Mouse (Mus musculus) neural tube, embryonic 14.5 days (tissue): ENCODE results near the gene Herpud1. TPM values are rescaled to one million over a fixed set of nuclear protein-coding genes. Genes with fewer than 3 reads are reported as not detected.

ENCODE experiments used
- ATAC-seq: fragments of 200-750 bp; cut with Nextera tagmentation; 2 replicates; pipeline ENCODE4 v1.8.0; 2017; ENCODE audit warnings: low read depth, mild to moderate bottlenecking, moderate TSS enrichment, moderate library complexity
- H3K27ac ChIP-seq: fragments of 300-500 bp; sonication (generic); 2 replicates; pipeline ENCODE4 v1.5.1; 2014; ENCODE audit warnings: low read depth, mild to moderate bottlenecking, control low read depth, low read length, moderate library complexity, mixed read lengths
- H3K27me3 ChIP-seq: fragments of 300-500 bp; sonication (generic); 2 replicates; pipeline ENCODE4 v1.6.1; 2014; ENCODE audit warnings: low read length; ENCODE audit not compliant: control insufficient read depth, insufficient read depth
- H3K36me3 ChIP-seq: fragments of 300-500 bp; sonication (generic); 2 replicates; pipeline ENCODE4 v1.6.1; 2014; ENCODE audit warnings: low read length, mixed read lengths; ENCODE audit not compliant: control insufficient read depth, insufficient read depth
- H3K4me1 ChIP-seq: fragments of 300-500 bp; sonication (generic); 2 replicates; pipeline ENCODE4 v1.6.1; 2014; ENCODE audit warnings: low read length; ENCODE audit not compliant: control insufficient read depth, insufficient read depth
- H3K4me2 ChIP-seq: fragments of 300-500 bp; sonication (generic); 2 replicates; pipeline ENCODE4 v1.6.1; 2014; ENCODE audit warnings: mild to moderate bottlenecking, low read depth, low read length, control low read depth
- H3K4me3 ChIP-seq: fragments of 300-500 bp; sonication (generic); 2 replicates; pipeline ENCODE4 v1.5.1; 2014; ENCODE audit warnings: low read depth, low read length, control low read depth, mixed read lengths
- H3K9ac ChIP-seq: fragments of 300-500 bp; sonication (generic); replicated peaks from 2 replicates; pipeline ENCODE4 v1.6.1; 2014; ENCODE audit warnings: low read depth, mild to moderate bottlenecking, control low read depth, low read length, mixed read lengths
- H3K9me3 ChIP-seq: fragments of 300-500 bp; sonication (generic); 2 replicates; pipeline ENCODE4 v1.6.1; 2016; ENCODE audit warnings: low read length; ENCODE audit not compliant: control insufficient read depth
- WGBS: fragments of 180-500 bp; shearing (Covaris S2); extraction: QIAGEN DNeasy Blood & Tissue Kit; methylation state at CpG from one replicate; pipeline ENCODE4 v1.1.7; 2014; 5-methylcytosine and 5-hydroxymethylcytosine counted together
- polyA plus RNA-seq: library from polyadenylated mRNA; unstranded; fragments of >200 nt; fragmentation: Nextera tagmentation; extraction: Ambion mirVana; gene quantifications from 2 replicates; pipeline ENCODE4 v1.2.1, GENCODE M21; 2014

Gene Herpud1
- polyA plus RNA-seq, 1 experiment from 2014 or later: 69.0 TPM

GRCm38 (mm10) chr8:94365410-94365981 lies 20.7 kb upstream of the Herpud1 start:
- 87% methylated on average over 9 of the region's 9 CpGs for WGBS

GRCm38 (mm10) chr8:94370839-94371238 lies 15.4 kb upstream of the Herpud1 start:
- WGBS: 84% methylated on average over 5 of the region's 5 CpGs
- Histone ChIP-seq H3K4me2 (no peak overlapping the region), H3K4me3 (no peak overlapping the region), H3K36me3 (no peaks in the 10 kb centered on the region), H3K4me1 (no peaks in the 10 kb centered on the region), H3K27me3 (no peaks in the 10 kb centered on the region; the same call in 1 of the 2 replicates), H3K27ac (no peak overlapping the region), H3K9ac (no peak overlapping the region), H3K9me3 (no peaks in the 10 kb centered on the region)
- ATAC-seq: no peak

More at GRCm38 (mm10) chr8:94365410-94365981, 20.7 kb upstream of the Herpud1 start:
- Histone ChIP-seq H3K4me3 (no peak overlapping the region), H3K27me3 (no peaks in the 10 kb centered on the region), H3K4me2 (no peak overlapping the region), H3K4me1 (no peaks in the 10 kb centered on the region), H3K27ac (no peak overlapping the region), H3K36me3 (no peaks in the 10 kb centered on the region), H3K9ac (no peak overlapping the region), H3K9me3 (no peaks in the 10 kb centered on the region)
- ATAC-seq: no peak

- 87% methylated on average over 6 of the region's 6 CpGs for WGBS
- no peak overlapping the region for H3K9ac ChIP-seq
- H3K27ac ChIP-seq: no peak overlapping the region
- H3K27me3 ChIP-seq: no peaks in the 10 kb centered on the region; the same call in 1 of the 2 replicates
- H3K4me1 ChIP-seq: no peaks in the 10 kb centered on the region
- no peak overlapping the region for H3K4me3 ChIP-seq
- H3K36me3 ChIP-seq: no peaks in the 10 kb centered on the region
- no peak for ATAC-seq
- no peak overlapping the region for H3K4me2 ChIP-seq
- H3K9me3 ChIP-seq: no peaks in the 10 kb centered on the region
Observed at GRCm38 (mm10) chr8:94372955-94373599, 13.2 kb upstream of the Herpud1 start.

- no peak overlapping the region for H3K4me3 ChIP-seq
Observed at GRCm38 (mm10) chr8:94375551-94375991, 10.7 kb upstream of the Herpud1 start.

GRCm38 (mm10) chr8:94376176-94376575 lies 10.1 kb upstream of the Herpud1 start:
- Histone ChIP-seq H3K9me3 (no peaks in the 10 kb centered on the region), H3K4me3 (no peak overlapping the region), H3K4me2 (no peak overlapping the region), H3K4me1 (no peaks in the 10 kb centered on the region), H3K27me3 (no peaks in the 10 kb centered on the region; the same call in 1 of the 2 replicates), H3K36me3 (no peaks in the 10 kb centered on the region), H3K9ac (no peak overlapping the region), H3K27ac (no peak overlapping the region)
- WGBS: 86% methylated on average over 3 of the region's 3 CpGs
- ATAC-seq: no peak

More at GRCm38 (mm10) chr8:94375551-94375991, 10.7 kb upstream of the Herpud1 start:
- no peak overlapping the region for H3K9ac ChIP-seq
- no peaks in the 10 kb centered on the region; the same call in 1 of the 2 replicates for H3K27me3 ChIP-seq
- 69% methylated on average over 3 of the region's 3 CpGs for WGBS
- H3K9me3 ChIP-seq: no peaks in the 10 kb centered on the region
- no peak for ATAC-seq
- H3K4me1 ChIP-seq: no peaks in the 10 kb centered on the region
- no peak overlapping the region for H3K4me2 ChIP-seq
- no peaks in the 10 kb centered on the region for H3K36me3 ChIP-seq
- H3K27ac ChIP-seq: no peak overlapping the region

- Histone ChIP-seq H3K9ac (no peak overlapping the region), H3K36me3 (no peaks in the 10 kb centered on the region), H3K4me2 (no peak overlapping the region), H3K4me3 (no peak overlapping the region), H3K9me3 (no peaks in the 10 kb centered on the region), H3K4me1 (no peaks in the 10 kb centered on the region), H3K27me3 (no peaks in the 10 kb centered on the region; the same call in 1 of the 2 replicates), H3K27ac (no peak overlapping the region)
- ATAC-seq: no peak
- 96% methylated on average over 2 of the region's 2 CpGs for WGBS
Observed at GRCm38 (mm10) chr8:94376580-94376979, 9.7 kb upstream of the Herpud1 start.

GRCm38 (mm10) chr8:94377031-94377430 lies 9.2 kb upstream of the Herpud1 start:
- H3K4me1 ChIP-seq: no peaks in the 10 kb centered on the region
- no peaks in the 10 kb centered on the region for H3K9me3 ChIP-seq
- H3K27me3 ChIP-seq: no peaks in the 10 kb centered on the region; the same call in 1 of the 2 replicates
- no peak overlapping the region for H3K4me3 ChIP-seq
- no peak overlapping the region for H3K4me2 ChIP-seq
- H3K36me3 ChIP-seq: no peaks in the 10 kb centered on the region
- ATAC-seq: no peak
- H3K9ac ChIP-seq: no peak overlapping the region
- no peak overlapping the region for H3K27ac ChIP-seq
- WGBS: 86% methylated on average over 4 of the region's 4 CpGs

- no peak overlapping the region for H3K4me3 ChIP-seq
- H3K27ac ChIP-seq: no peak overlapping the region
- no peaks in the 10 kb centered on the region for H3K9me3 ChIP-seq
- H3K4me2 ChIP-seq: no peak overlapping the region
- no peak for ATAC-seq
- no peaks in the 10 kb centered on the region for H3K36me3 ChIP-seq
- WGBS: 69% methylated on average over 11 of the region's 11 CpGs
- no peaks in the 10 kb centered on the region; the same call in 1 of the 2 replicates for H3K27me3 ChIP-seq
- H3K9ac ChIP-seq: no peak overlapping the region
- H3K4me1 ChIP-seq: no peaks in the 10 kb centered on the region
Observed at GRCm38 (mm10) chr8:94377714-94378205, 8.5 kb upstream of the Herpud1 start.

- Histone ChIP-seq H3K27ac (no peak overlapping the region), H3K9ac (no peak overlapping the region), H3K9me3 (no peaks in the 10 kb centered on the region), H3K27me3 (no peaks in the 10 kb centered on the region; the same call in 1 of the 2 replicates), H3K4me2 (no peak overlapping the region), H3K4me1 (no peaks in the 10 kb centered on the region), H3K4me3 (no peak overlapping the region), H3K36me3 (no peaks in the 10 kb centered on the region)
- 91% methylated on average over 15 of the region's 15 CpGs for WGBS
- no peak for ATAC-seq
Observed at GRCm38 (mm10) chr8:94378763-94379415, 7.3 kb upstream of the Herpud1 start.
